Mouse (Mus musculus) CH12.LX (cell line): ENCODE measurements around the gene H2-Eb2.

Experiments
- BHLHE40 ChIP-seq: IDR thresholded peaks from 2 replicates; pipeline ENCODE4 v1.6.1; 2011; ENCODE audit warnings: mild to moderate bottlenecking, low read depth, low read length, improper control_type of control experiment
- CTCF ChIP-seq, 2 experiments: IDR thresholded peaks in 1 of 2; conservative IDR thresholded peaks in 1 of 2; 2 replicates each; pipeline ENCODE4 v1.5.1; 2011 to 2012; ENCODE audit warnings: low read depth in 2 of 2, low read length in 2 of 2, improper control_type of control experiment in 1 of 2, inconsistent platforms in 1 of 2, mild to moderate bottlenecking in 1 of 2, moderate library complexity in 1 of 2
- ETS1 ChIP-seq: conservative IDR thresholded peaks from 2 replicates; pipeline ENCODE4 v1.6.1; 2012; ENCODE audit warnings: low read depth, mild to moderate bottlenecking, inconsistent platforms, low read length, improper control_type of control experiment, moderate library complexity
- HCFC1 ChIP-seq: IDR thresholded peaks from 2 replicates; pipeline ENCODE4 v1.6.1; 2012; ENCODE audit warnings: low read depth, mild to moderate bottlenecking, inconsistent platforms, low read length, improper control_type of control experiment
- KAT2A ChIP-seq: IDR thresholded peaks from 2 replicates; pipeline ENCODE4 v1.6.1; 2012; ENCODE audit warnings: low read length, improper control_type of control experiment, inconsistent platforms; ENCODE audit not compliant: insufficient replicate concordance
- MAZ ChIP-seq: IDR thresholded peaks from 2 replicates; pipeline ENCODE4 v1.6.1; 2012; ENCODE audit warnings: low read depth, mild to moderate bottlenecking, inconsistent platforms, low read length, improper control_type of control experiment, moderate library complexity
- NRF1 ChIP-seq: IDR thresholded peaks from 2 replicates; pipeline ENCODE4 v1.6.1; 2014; ENCODE audit warnings: low read depth, mild to moderate bottlenecking, inconsistent platforms, low read length, improper control_type of control experiment, moderate library complexity
- POLR2A ChIP-seq: IDR thresholded peaks from 2 replicates; pipeline ENCODE4 v1.6.1; 2011; ENCODE audit warnings: low read depth, mild to moderate bottlenecking, improper control_type of control experiment, low read length
- POLR2AphosphoS2 ChIP-seq: IDR thresholded peaks from 2 replicates; pipeline ENCODE4 v1.6.1; 2011; ENCODE audit warnings: low read depth, low read length, improper control_type of control experiment
- TBP ChIP-seq: conservative IDR thresholded peaks from 2 replicates; pipeline ENCODE4 v1.6.1; 2011; ENCODE audit warnings: low read depth, low read length, improper control_type of control experiment
- USF1 ChIP-seq: IDR thresholded peaks from 2 replicates; pipeline ENCODE4 v1.6.1; 2014; ENCODE audit warnings: low read depth, mild to moderate bottlenecking, inconsistent platforms, low read length, improper control_type of control experiment
- ZMIZ1 ChIP-seq: IDR thresholded peaks from 2 replicates; pipeline ENCODE4 v1.6.1; 2012; ENCODE audit warnings: low read depth, mild to moderate bottlenecking, inconsistent platforms, low read length, improper control_type of control experiment
- ZNF384 ChIP-seq: IDR thresholded peaks from 2 replicates; pipeline ENCODE4 v1.6.1; 2012; ENCODE audit warnings: low read depth, low read length, improper control_type of control experiment, inconsistent platforms

DNA sequence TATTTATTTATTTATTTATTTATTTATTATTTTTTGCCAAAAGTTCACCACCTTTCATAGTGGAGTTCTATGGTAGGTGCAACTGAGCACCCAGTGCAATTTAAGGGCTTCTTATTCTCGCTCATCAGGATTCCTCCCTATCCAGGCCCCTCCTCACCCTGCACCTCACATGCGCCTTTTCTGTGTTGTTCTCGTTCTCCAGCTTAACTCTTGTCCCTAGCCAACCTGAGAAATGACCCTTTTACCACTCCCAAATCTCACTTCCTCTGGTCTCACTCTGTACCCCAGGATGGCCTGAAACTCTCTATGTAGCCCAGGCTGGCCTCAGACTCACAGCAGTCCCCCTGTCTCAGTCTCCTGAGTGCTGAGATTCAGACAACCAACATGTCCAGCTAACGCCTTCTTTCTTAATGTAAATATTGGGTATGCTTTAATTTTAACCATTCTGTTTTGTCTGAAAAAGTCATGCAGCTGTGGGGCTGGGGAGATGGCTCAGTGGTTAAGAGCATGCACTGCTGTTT lies 23.7 kb upstream of the H2-Eb2 start:
- no peak for TF ChIP-seq HCFC1
- no peak for TF ChIP-seq TBP
- TF ChIP-seq POLR2A: no peak
- TF ChIP-seq CTCF (conservative IDR thresholded peaks at IDR 0.05 in 1 of 2, IDR thresholded peaks at IDR 0.05 in 1 of 2; ENCODE audit: low read depth in 2 of 2, low read length in 2 of 2): no peak
- no peak for TF ChIP-seq NRF1
- TF ChIP-seq BHLHE40: no peak
- TF ChIP-seq ETS1: no peak
- no peak for TF ChIP-seq ZNF384
- no peak for TF ChIP-seq USF1
- TF ChIP-seq POLR2AphosphoS2: no peak
- no peak for TF ChIP-seq KAT2A
- TF ChIP-seq ZMIZ1: no peak
- no peak for TF ChIP-seq MAZ
